Comparison of ENCODE assay signal across 10 mouse cellular contexts in genomic region chr10:67672281-67672680, GRCm38 (mm10).
DNase-seq lines count a peak whose midpoint lies in the region; ATAC-seq and TF ChIP-seq lines count a peak whose summit lies in the region.
"Had no signal": no experiment of that assay in that cellular context is flagged by ENCODE, and none has a peak within 500 bp of the region (broad histone marks: within the 10 kb centered on the region; RNA-seq: fewer than 3 reads in every experiment).

No protein-coding gene starts in this region.

- no peaks in the 10 kb centered on the region for H3K36me3 ChIP-seq in hindbrain, embryonic 14.5 days (replicated peaks; ENCODE audit: control insufficient read depth, insufficient read depth)
- H3K36me3 ChIP-seq in hindbrain, embryonic 10.5 days = no peaks in the 10 kb centered on the region
- H3K36me3 ChIP-seq in stomach, embryonic 15.5 days = no peaks in the 10 kb centered on the region
- H3K36me3 ChIP-seq in stomach, postnatal 0 days (ENCODE audit: control insufficient read depth, insufficient read depth, low read length) = no peaks in the 10 kb centered on the region
- no peaks in the 10 kb centered on the region for H3K36me3 ChIP-seq in splenic B cell, adult 2 months (ENCODE audit: control insufficient read depth, insufficient read depth, low read length, poor library complexity, severe bottlenecking)

- H3K9me3 ChIP-seq in hindbrain, embryonic 14.5 days (ENCODE audit: control insufficient read depth, low read length) = no peaks in the 10 kb centered on the region
- 0 out of 2 replicates have a peak, but pooled peaks cover 3% of the 10 kb centered on the region for H3K9me3 ChIP-seq in hindbrain, embryonic 10.5 days
- no peaks in the 10 kb centered on the region for H3K9me3 ChIP-seq in stomach, embryonic 15.5 days
- H3K9me3 ChIP-seq in stomach, postnatal 0 days (ENCODE audit: control insufficient read depth, low read length) = no peaks in the 10 kb centered on the region

- ATAC-seq in hindbrain, embryonic 14.5 days (ENCODE audit: low FRiP score) = no peak
- ATAC-seq in stomach, embryonic 15.5 days (ENCODE audit: insufficient read depth, low FRiP score, low read depth) = no peak
- ATAC-seq in stomach, postnatal 0 days (ENCODE audit: low FRiP score, low TSS enrichment) = no peak
- ATAC-seq in granulocyte monocyte progenitor cell, adult 5-6 weeks (replicated peaks; ENCODE audit: poor library complexity, severe bottlenecking) = no peak

- WGBS in hindbrain, embryonic 14.5 days = 69% methylated on average over 8 of the region's 8 CpGs
- WGBS in hindbrain, embryonic 10.5 days = 93% methylated on average over 8 of the region's 8 CpGs
- WGBS in stomach, embryonic 15.5 days = 59% methylated on average over 8 of the region's 8 CpGs
- 63% methylated on average over 8 of the region's 8 CpGs for WGBS in stomach, postnatal 0 days

- no peak overlapping the region for H3K4me3 ChIP-seq in hindbrain, embryonic 14.5 days (replicated peaks; ENCODE audit: low read length)
- no peak overlapping the region for H3K4me3 ChIP-seq in hindbrain, embryonic 10.5 days
- H3K4me3 ChIP-seq in stomach, embryonic 15.5 days (replicated peaks) = no peak overlapping the region
- no peak overlapping the region for H3K4me3 ChIP-seq in stomach, postnatal 0 days (ENCODE audit: low read depth, low read length)

- TF ChIP-seq EP300 in stomach, postnatal 0 days (optimal IDR thresholded peaks at IDR 0.05) = no peak

- DNase-seq in hindbrain, embryonic 14.5 days (ENCODE audit: low spot score) = peak; percentile 27
- no peak for DNase-seq in hindbrain, embryonic 10.5 days (ENCODE audit: low spot score)
- DNase-seq in stomach, postnatal 0 days (ENCODE audit: low spot score) = no peak
- DNase-seq in kidney, adult 8-10 months = peak; percentile 11 to 26
- peak; percentile 88 for DNase-seq in splenic B cell, adult 2 months (ENCODE audit: low read depth, low spot score)
- no peak for DNase-seq in urinary bladder, postnatal 25 days (ENCODE audit: low spot score)
- DNase-seq: adrenal gland, postnatal 14 days had no signal

- H3K9ac ChIP-seq in hindbrain, embryonic 14.5 days = no peak overlapping the region
- H3K9ac ChIP-seq in stomach, embryonic 15.5 days = no peak overlapping the region
- H3K9ac ChIP-seq in stomach, postnatal 0 days (ENCODE audit: low read length) = no peak overlapping the region
- H3K9ac ChIP-seq: liver, embryonic 14.5 days had no signal

- H3K27me3 ChIP-seq in hindbrain, embryonic 14.5 days (ENCODE audit: control insufficient read depth, insufficient read depth, low read length) = no peaks in the 10 kb centered on the region
- H3K27me3 ChIP-seq in hindbrain, embryonic 10.5 days (ENCODE audit: insufficient read depth, poor library complexity, severe bottlenecking) = no peaks in the 10 kb centered on the region
- no peaks in the 10 kb centered on the region for H3K27me3 ChIP-seq in stomach, embryonic 15.5 days (replicated peaks)
- H3K27me3 ChIP-seq in stomach, postnatal 0 days (ENCODE audit: control insufficient read depth, insufficient read depth, low read length) = no peaks in the 10 kb centered on the region
- no peaks in the 10 kb centered on the region for H3K27me3 ChIP-seq in splenic B cell, adult 2 months (ENCODE audit: control insufficient read depth, insufficient read depth, low read length, poor library complexity, severe bottlenecking)

- no peak for TF ChIP-seq CTCF in stomach, postnatal 0 days (IDR thresholded peaks at IDR 0.05; ENCODE audit: low read depth)

- H3K4me1 ChIP-seq in hindbrain, embryonic 14.5 days (replicated peaks; ENCODE audit: control insufficient read depth, insufficient read depth, low read length) = no peaks in the 10 kb centered on the region
- no peaks in the 10 kb centered on the region for H3K4me1 ChIP-seq in hindbrain, embryonic 10.5 days (replicated peaks)
- H3K4me1 ChIP-seq in stomach, embryonic 15.5 days = no peaks in the 10 kb centered on the region
- no peaks in the 10 kb centered on the region for H3K4me1 ChIP-seq in stomach, postnatal 0 days (replicated peaks; ENCODE audit: control insufficient read depth, insufficient read depth)

- H3K4me2 ChIP-seq in hindbrain, embryonic 14.5 days (replicated peaks) = no peak overlapping the region
- H3K4me2 ChIP-seq in stomach, embryonic 15.5 days = no peak overlapping the region
- H3K4me2 ChIP-seq in stomach, postnatal 0 days (replicated peaks; ENCODE audit: low read depth) = no peak overlapping the region

- no peak overlapping the region for H3K27ac ChIP-seq in hindbrain, embryonic 14.5 days
- H3K27ac ChIP-seq in hindbrain, embryonic 10.5 days = no peak overlapping the region
- H3K27ac ChIP-seq in stomach, embryonic 15.5 days = 0 out of 2 replicates have a peak overlapping the region, but pooled peaks have one; percentile 28
- no peak overlapping the region for H3K27ac ChIP-seq in stomach, postnatal 0 days (replicated peaks)
- H3K27ac ChIP-seq: liver, embryonic 14.5 days had no signal

Comparison
In these comparisons a context has a peak if more than half of its experiments do, and no peak if none do; other contexts are left out.
1. DNase-seq: peak in hindbrain, embryonic 14.5 days (single experiment), kidney, adult 8-10 months (2 of 2) and splenic B cell, adult 2 months (single experiment); none in hindbrain, embryonic 10.5 days (single experiment), stomach, postnatal 0 days (single experiment) and urinary bladder, postnatal 25 days (single experiment).